Mouse (Mus musculus): ENCODE data around the gene Mbd5.

- TF ChIP-seq CTCF (IDR thresholded peaks at IDR 0.05; ENCODE audit: control insufficient read depth, insufficient read depth, insufficient replicate concordance, low read depth, low read length) (no peak), POLR2A (IDR thresholded peaks at IDR 0.05; ENCODE audit: control insufficient read depth, low read depth, low read length) (no peak)
These were observed 260.0 kb downstream of the Mbd5 start for GRCm38 (mm10) chr2:49209349-49209748.

Data from testis, adult 2 months (tissue).